Mouse (Mus musculus): ENCODE data around the gene Plin1.
A peak's percentile ranks its signal among the peaks of the same experiment; 100 is the strongest.

Plin1 gene

GRCm38 (mm10) chr7:79732622-79733021, at the start of gene Plin1:
Plin1 (minus strand) TSS chr7:79732903.
- no peak for DNase-seq (ENCODE audit: low spot score in 2 of 2)

GRCm38 (mm10) chr7:79782516-79782855, 49.8 kb upstream of the Plin1 start:
- no peak for DNase-seq (ENCODE audit: low spot score in 2 of 2)

- DNase-seq (ENCODE audit: low spot score in 2 of 2), result no peak
Observed at GRCm38 (mm10) chr7:79781826-79782515, 49.3 kb upstream of the Plin1 start.

GRCm38 (mm10) chr7:79780647-79781626, 48.2 kb upstream of the Plin1 start:
- peak; percentile 55 to 73 for DNase-seq (ENCODE audit: low spot score in 2 of 2)

- no peak for DNase-seq (ENCODE audit: low spot score in 2 of 2)
Observed at GRCm38 (mm10) chr7:79771561-79772512, 39.1 kb upstream of the Plin1 start.

GRCm38 (mm10) chr7:79769664-79770063, 37.0 kb upstream of the Plin1 start:
- no peak for DNase-seq (ENCODE audit: low spot score in 2 of 2)

- no peak for DNase-seq (ENCODE audit: low spot score in 2 of 2)
Observed at GRCm38 (mm10) chr7:79765991-79766390, 33.3 kb upstream of the Plin1 start.

GRCm38 (mm10) chr7:79762106-79762505, 29.4 kb upstream of the Plin1 start:
- no peak for DNase-seq (ENCODE audit: low spot score in 2 of 2)

GRCm38 (mm10) chr7:79761124-79761876, 28.6 kb upstream of the Plin1 start:
- no peak for DNase-seq (ENCODE audit: low spot score in 2 of 2)

GRCm38 (mm10) chr7:79759766-79760165, 27.1 kb upstream of the Plin1 start:
- no peak for DNase-seq (ENCODE audit: low spot score in 2 of 2)

- no peak for DNase-seq (ENCODE audit: low spot score in 2 of 2)
Observed at GRCm38 (mm10) chr7:79758176-79758575, 25.5 kb upstream of the Plin1 start.

- no peak for DNase-seq (ENCODE audit: low spot score in 2 of 2)
Observed at GRCm38 (mm10) chr7:79756334-79756733, 23.6 kb upstream of the Plin1 start.

GRCm38 (mm10) chr7:79749511-79749910, 16.8 kb upstream of the Plin1 start:
- no peak for DNase-seq (ENCODE audit: low spot score in 2 of 2)

- no peak for DNase-seq (ENCODE audit: low spot score in 2 of 2)
Observed at GRCm38 (mm10) chr7:79747659-79748058, 15.0 kb upstream of the Plin1 start.

- DNase-seq (ENCODE audit: low spot score in 2 of 2), result no peak
Observed at GRCm38 (mm10) chr7:79744585-79744984, 11.9 kb upstream of the Plin1 start.

- no peak for DNase-seq (ENCODE audit: low spot score in 2 of 2)
Observed at GRCm38 (mm10) chr7:79744051-79744450, 11.3 kb upstream of the Plin1 start.

- peak; percentile 29 to 78 for DNase-seq (ENCODE audit: low spot score in 2 of 2)
Observed at GRCm38 (mm10) chr7:79742659-79743536, 10.2 kb upstream of the Plin1 start, which contains the start of the genes Pex11a and Wdr93. Pex11a (minus strand) TSS chr7:79743131. Wdr93 (plus strand) TSS chr7:79743163.

- no peak for DNase-seq (ENCODE audit: low spot score in 2 of 2)
Observed at GRCm38 (mm10) chr7:79742277-79742658, 9.6 kb upstream of the Plin1 start.

- no peak for DNase-seq (ENCODE audit: low spot score in 2 of 2)
Observed at GRCm38 (mm10) chr7:79740279-79740678, 7.6 kb upstream of the Plin1 start.

GRCm38 (mm10) chr7:79738913-79739312, 6.2 kb upstream of the Plin1 start:
- DNase-seq (ENCODE audit: low spot score in 2 of 2), result no peak
